Mouse (Mus musculus): Measurements from ENCODE around the gene Hsd3b7.

DNA sequence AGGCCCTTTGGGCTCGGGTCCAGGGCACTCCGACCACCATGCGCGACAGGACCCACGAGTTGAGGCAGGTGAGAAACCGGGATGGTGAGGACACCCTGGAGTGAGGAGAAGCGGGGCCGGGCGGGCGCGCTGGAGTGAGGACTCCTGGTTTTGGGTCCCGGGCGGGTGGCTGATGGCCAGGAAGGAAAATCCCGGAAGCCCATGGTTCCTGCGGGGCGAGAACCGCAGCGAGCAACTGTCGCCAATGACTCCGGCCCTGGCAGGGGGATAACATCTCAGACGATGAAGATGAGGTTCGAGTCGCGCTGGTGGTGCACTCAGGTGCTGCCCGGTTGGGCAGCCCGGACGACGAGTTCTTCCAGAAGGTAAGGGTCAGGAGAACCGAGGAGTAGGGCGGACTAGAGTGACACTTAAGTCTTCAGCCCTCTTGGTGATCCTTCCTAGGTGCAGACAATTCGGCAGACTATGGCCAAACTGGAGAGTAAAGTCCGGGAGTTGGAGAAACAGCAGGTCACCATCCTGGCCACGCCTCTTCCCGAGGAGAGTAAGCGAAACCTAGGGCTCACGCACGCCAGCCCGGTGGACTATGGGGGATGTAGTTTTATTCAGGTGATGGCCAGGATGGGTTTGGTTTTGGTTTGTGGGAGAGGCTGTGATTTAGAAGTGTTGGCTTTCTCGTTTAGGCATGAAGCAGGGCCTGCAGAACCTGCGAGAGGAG, 41.8 kb downstream of the Hsd3b7 start:
- TF ChIP-seq POLR2A (IDR thresholded peaks at IDR 0.05; ENCODE audit: low read depth, low read length) (peak; percentile 71), CTCF (IDR thresholded peaks at IDR 0.05; ENCODE audit: extremely low read depth, insufficient read depth, insufficient read length, insufficient replicate concordance) (no peak)

All from spleen, adult 2 months (tissue).